Comparison of ENCODE assay signal across 19 mouse cellular contexts in the genomic region with DNA sequence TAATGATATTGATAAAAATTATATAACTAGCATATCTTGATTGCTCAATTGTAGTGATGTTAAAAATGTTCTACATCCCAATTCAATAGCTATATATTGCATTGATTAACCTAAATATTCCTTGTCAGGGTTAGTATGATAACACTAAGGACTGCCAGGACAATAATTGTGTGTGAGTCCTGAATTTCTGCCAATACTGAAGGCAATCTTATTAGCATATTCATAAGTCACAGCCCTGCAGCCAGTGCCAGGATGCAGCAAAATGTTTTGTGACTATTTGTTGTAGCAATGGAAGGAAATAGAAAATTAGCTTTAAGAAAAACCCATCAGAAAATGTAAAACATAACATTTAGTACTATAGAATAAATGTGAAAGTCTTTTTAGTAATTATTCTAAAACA. TPM values are rescaled to one million over a fixed set of nuclear protein-coding genes. Genes with fewer than 3 reads are reported as not detected.
"Had no signal": no experiment of that assay in that cellular context is flagged by ENCODE, and none has a peak within 500 bp of the region (broad histone marks: within the 10 kb centered on the region; RNA-seq: fewer than 3 reads in every experiment).

No protein-coding gene starts in this region.

- H3K4me1 ChIP-seq: midbrain, embryonic 13.5 days; neural tube, embryonic 13.5 days; neural tube, embryonic 15.5 days had no signal

- H3K27ac ChIP-seq: midbrain, embryonic 10.5 days; midbrain, embryonic 13.5 days; neural tube, embryonic 13.5 days; neural tube, embryonic 15.5 days had no signal

- DNase-seq: lung, adult 18-20 months; lung, embryonic 14.5 days; lung, postnatal 10 days; lung, postnatal 4 days; retina, postnatal 1 day; right cerebral cortex, adult 18-20 months; right cerebral cortex, postnatal 25 days; right cerebral cortex, postnatal 4 days; spleen, adult 18-20 months; thymus, adult 18-20 months; thymus, postnatal 14 days; thymus, postnatal 36 days had no signal

- H3K36me3 ChIP-seq: midbrain, embryonic 10.5 days; midbrain, embryonic 13.5 days; neural tube, embryonic 13.5 days; neural tube, embryonic 15.5 days had no signal

- H3K4me2 ChIP-seq: lung, embryonic 14.5 days; midbrain, embryonic 13.5 days; neural tube, embryonic 13.5 days; neural tube, embryonic 15.5 days had no signal

- H3K9me3 ChIP-seq: midbrain, embryonic 10.5 days; midbrain, embryonic 13.5 days; neural tube, embryonic 13.5 days; neural tube, embryonic 15.5 days had no signal

- ATAC-seq: midbrain, embryonic 13.5 days; midbrain, embryonic 16.5 days had no signal

- H3K4me3 ChIP-seq: midbrain, embryonic 10.5 days; midbrain, embryonic 13.5 days; myocyte; neural tube, embryonic 13.5 days; neural tube, embryonic 15.5 days had no signal

- H3K27me3 ChIP-seq: midbrain, embryonic 13.5 days; neural tube, embryonic 13.5 days; neural tube, embryonic 15.5 days had no signal

- H3K9ac ChIP-seq: lung, embryonic 14.5 days; midbrain, embryonic 13.5 days; neural tube, embryonic 13.5 days; neural tube, embryonic 15.5 days had no signal

RNA-seq across cellular contexts. Expression of gene Slitrk1, which starts 49.3 kb away (rescaled TPM):
- polyA plus RNA-seq: lung, embryonic 16.5 days had no signal
